Mouse (Mus musculus) neural tube, embryonic 11.5 days (tissue): Measurements from ENCODE around the gene Olfr201. TPM values are rescaled to one million over a fixed set of nuclear protein-coding genes. Genes with fewer than 3 reads are reported as not detected.
"Not testable (repeated sequence)": the region's sequence is repeated elsewhere in the genome, so short reads cannot be mapped to it uniquely, and the experiment has no call there.

Experiments
- ATAC-seq: fragments of 200-750 bp; cut with Nextera tagmentation; 2 replicates; pipeline ENCODE4 v1.8.0; 2017; ENCODE audit warnings: moderate number of reproducible peaks, mild to moderate bottlenecking, moderate TSS enrichment, moderate library complexity; ENCODE audit not compliant: insufficient read depth, low FRiP score, low TSS enrichment
- DNase-seq: peaks from one replicate; pipeline ENCODE4 v3.0.0-alpha.2; 2015; ENCODE audit warnings: low spot score
- H3K27ac ChIP-seq: fragments of 300-500 bp; sonication (generic); 2 replicates; pipeline ENCODE4 v1.5.1; 2014; ENCODE audit warnings: low read depth, mild to moderate bottlenecking, low read length
- H3K27me3 ChIP-seq: fragments of 300-500 bp; sonication (generic); 2 replicates; pipeline ENCODE4 v1.6.1; 2014; ENCODE audit warnings: mild to moderate bottlenecking, low read length, mixed read lengths; ENCODE audit not compliant: control insufficient read depth, insufficient read depth
- H3K36me3 ChIP-seq: fragments of 300-500 bp; sonication (generic); 2 replicates; pipeline ENCODE4 v1.6.1; 2014; ENCODE audit warnings: mild to moderate bottlenecking, low read length, moderate library complexity, mixed read lengths; ENCODE audit not compliant: control insufficient read depth, insufficient read depth
- H3K4me1 ChIP-seq: fragments of 300-500 bp; sonication (generic); 2 replicates; pipeline ENCODE4 v1.6.1; 2014; ENCODE audit warnings: low read length, mixed read lengths; ENCODE audit not compliant: control insufficient read depth, insufficient read depth
- H3K4me2 ChIP-seq: fragments of 300-500 bp; sonication (generic); 2 replicates; pipeline ENCODE4 v1.6.1; 2014; ENCODE audit warnings: low read depth, mild to moderate bottlenecking, moderate library complexity
- H3K4me3 ChIP-seq: fragments of 300-500 bp; sonication (generic); 2 replicates; pipeline ENCODE4 v1.5.1; 2014; ENCODE audit warnings: low read depth, low read length
- H3K9ac ChIP-seq: fragments of 300-500 bp; sonication (generic); 2 replicates; pipeline ENCODE4 v1.6.1; 2014; ENCODE audit warnings: mild to moderate bottlenecking, low read length
- H3K9me3 ChIP-seq: fragments of 300-500 bp; sonication (generic); 2 replicates; pipeline ENCODE4 v1.6.1; 2016; ENCODE audit warnings: low read length; ENCODE audit not compliant: control insufficient read depth
- WGBS: fragments of 180-500 bp; shearing (Covaris S2); extraction: QIAGEN DNeasy Blood & Tissue Kit; methylation state at CpG from one replicate; pipeline ENCODE4 v1.1.7; 2014; 5-methylcytosine and 5-hydroxymethylcytosine counted together
- polyA plus RNA-seq: library from polyadenylated mRNA; unstranded; fragments of >200 nt; fragmentation: Nextera tagmentation; extraction: Ambion mirVana; gene quantifications from 2 replicates; pipeline ENCODE4 v1.2.1, GENCODE M21; 2014

Gene Olfr201
- polyA plus RNA-seq, 1 experiment from 2014 or later = not detected

DNA sequence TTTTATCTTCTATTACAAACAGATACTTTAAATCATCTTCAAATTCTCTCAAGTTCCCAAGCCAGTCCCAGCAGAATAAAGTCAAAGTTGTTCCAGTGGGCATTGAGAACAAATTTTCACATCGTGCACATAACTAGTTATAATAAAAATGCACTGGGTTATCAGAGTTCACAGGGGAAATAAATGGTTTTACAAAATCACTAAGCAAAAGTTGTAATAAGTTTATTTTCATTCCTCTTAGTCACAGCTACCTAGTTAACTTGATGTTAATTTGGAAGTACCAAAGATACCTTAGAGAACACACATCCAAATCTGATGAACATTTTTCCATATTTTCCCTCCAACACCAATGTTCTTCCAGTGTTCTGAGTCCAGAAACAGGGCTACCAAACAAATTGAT, 52.8 kb downstream of the Olfr201 start, which contains the start of gene Olfr199:
TSS of gene Olfr199 (minus strand) at position 101 of the 400 bp plus-strand sequence.
- H3K27me3 ChIP-seq, DNase-seq, H3K4me3 ChIP-seq, H3K9ac ChIP-seq, ATAC-seq, H3K4me1 ChIP-seq, H3K36me3 ChIP-seq, H3K4me2 ChIP-seq, H3K27ac ChIP-seq, H3K9me3 ChIP-seq: not testable (repeated sequence)
- 89% methylated on average over 1 of the region's 1 CpGs for WGBS

- not testable (repeated sequence) for H3K4me3 ChIP-seq, DNase-seq, H3K9ac ChIP-seq, H3K4me2 ChIP-seq, H3K27ac ChIP-seq, H3K27me3 ChIP-seq, H3K4me1 ChIP-seq, H3K9me3 ChIP-seq, H3K36me3 ChIP-seq
- WGBS = 82% methylated on average over 3 of the region's 3 CpGs
- peak; percentile 50; the same call in 1 of the 2 replicates for ATAC-seq
Measured at GRCm38 (mm10) chr16:59217861-59218260, 54.6 kb downstream of the Olfr201 start.

Other genes with a start within 250 kb of the Olfr201 start
- not detected in 2 replicates for gene Olfr186, start 242.3 kb downstream of the Olfr201 start, polyA plus RNA-seq
- gene Olfr187, start 232.9 kb downstream of the Olfr201 start, polyA plus RNA-seq = not detected in 2 replicates
- not detected in 2 replicates for gene Olfr190, start 194.6 kb downstream of the Olfr201 start, polyA plus RNA-seq
- not detected in 2 replicates for gene Olfr191, start 182.8 kb downstream of the Olfr201 start, polyA plus RNA-seq
- not detected in 2 replicates for gene Olfr193, start 160.8 kb downstream of the Olfr201 start, polyA plus RNA-seq
- not detected in 2 replicates for gene Olfr194, start 151.6 kb downstream of the Olfr201 start, polyA plus RNA-seq
- not detected in 2 replicates for gene Olfr195, start 125.6 kb downstream of the Olfr201 start, polyA plus RNA-seq
- not detected in 2 replicates for gene Olfr196, start 102.2 kb downstream of the Olfr201 start, polyA plus RNA-seq
- not detected in 2 replicates for gene Olfr198, start 69.1 kb downstream of the Olfr201 start, polyA plus RNA-seq
- gene Olfr199, start 52.9 kb downstream of the Olfr201 start, polyA plus RNA-seq = not detected in 2 replicates
- gene Olfr202, start 14.2 kb upstream of the Olfr201 start, polyA plus RNA-seq = not detected in 2 replicates
- not detected in 2 replicates for gene Olfr203, start 26.2 kb upstream of the Olfr201 start, polyA plus RNA-seq
- gene Olfr204, start 45.6 kb upstream of the Olfr201 start, polyA plus RNA-seq = not detected in 2 replicates
- gene Olfr205, start 58.5 kb upstream of the Olfr201 start, polyA plus RNA-seq = not detected in 2 replicates
- gene Olfr206, start 76.6 kb upstream of the Olfr201 start, polyA plus RNA-seq = not detected in 2 replicates
- not detected in 2 replicates for gene Olfr209, start 91.4 kb upstream of the Olfr201 start, polyA plus RNA-seq
- gene Gabrr3, start 134.7 kb upstream of the Olfr201 start, polyA plus RNA-seq = 0.11 TPM in 1 of 2 replicates, not detected in the other
- 25.9 and 26.7 TPM in 2 replicates for gene Riox2, start 199.1 kb upstream of the Olfr201 start, polyA plus RNA-seq